Mouse (Mus musculus): ENCODE data around the gene A030005K14Rik.

A030005K14Rik gene

GRCm38 (mm10) chr1:83059278-83059677 is at the start of gene A030005K14Rik:
TSS of gene A030005K14Rik (minus strand) at chr1:83059378.
- no peak for DNase-seq (ENCODE audit: low read depth)

GRCm38 (mm10) chr1:83107410-83107978 is 48.3 kb upstream of the A030005K14Rik start:
- DNase-seq (ENCODE audit: low read depth), result no peak

GRCm38 (mm10) chr1:83105464-83105863 is 46.3 kb upstream of the A030005K14Rik start:
- no peak for DNase-seq (ENCODE audit: low read depth)

- DNase-seq (ENCODE audit: low read depth), result no peak
Measured at GRCm38 (mm10) chr1:83101891-83102290, 42.7 kb upstream of the A030005K14Rik start.

GRCm38 (mm10) chr1:83099580-83100137 is 40.5 kb upstream of the A030005K14Rik start:
- no peak for DNase-seq (ENCODE audit: low read depth)

GRCm38 (mm10) chr1:83099160-83099559 is 40.0 kb upstream of the A030005K14Rik start:
- no peak for DNase-seq (ENCODE audit: low read depth)

GRCm38 (mm10) chr1:83096935-83097334 is 37.8 kb upstream of the A030005K14Rik start:
- DNase-seq (ENCODE audit: low read depth), result no peak

GRCm38 (mm10) chr1:83091268-83091667 is 32.1 kb upstream of the A030005K14Rik start:
- peak; percentile 9 for DNase-seq (ENCODE audit: low read depth)

GRCm38 (mm10) chr1:83084790-83085189 is 25.6 kb upstream of the A030005K14Rik start:
- no peak for DNase-seq (ENCODE audit: low read depth)

GRCm38 (mm10) chr1:83077016-83077415 is 17.8 kb upstream of the A030005K14Rik start:
- DNase-seq (ENCODE audit: low read depth), result no peak

GRCm38 (mm10) chr1:83076190-83076917 is 17.2 kb upstream of the A030005K14Rik start:
- peak; percentile 78 for DNase-seq (ENCODE audit: low read depth)

GRCm38 (mm10) chr1:83075526-83076189 is 16.5 kb upstream of the A030005K14Rik start:
- no peak for DNase-seq (ENCODE audit: low read depth)

- DNase-seq (ENCODE audit: low read depth), result no peak
Measured at GRCm38 (mm10) chr1:83067205-83067604, 8.0 kb upstream of the A030005K14Rik start.

GRCm38 (mm10) chr1:83066577-83066976 is 7.4 kb upstream of the A030005K14Rik start:
- DNase-seq (ENCODE audit: low read depth), result no peak

GRCm38 (mm10) chr1:83064851-83065250 is 5.7 kb upstream of the A030005K14Rik start:
- DNase-seq (ENCODE audit: low read depth), result peak; percentile 77

GRCm38 (mm10) chr1:83060643-83061042 is 1.5 kb upstream of the A030005K14Rik start, which contains the start of gene Krtap28-13:
TSS of gene Krtap28-13 (plus strand) at chr1:83060930.
- peak; percentile 3 for DNase-seq (ENCODE audit: low read depth)

- no peak for DNase-seq (ENCODE audit: low read depth)
Measured at GRCm38 (mm10) chr1:83058481-83058880, 697 bp downstream of the A030005K14Rik start.

- no peak for DNase-seq (ENCODE audit: low read depth)
Measured at GRCm38 (mm10) chr1:83044882-83045427, 14.2 kb downstream of the A030005K14Rik start, which contains the start of gene Gm47969. TSS of gene Gm47969 (plus strand) at chr1:83044932.

GRCm38 (mm10) chr1:83042380-83042779 is 16.8 kb downstream of the A030005K14Rik start, which contains the start of gene Krtap28-10:
TSS of gene Krtap28-10 (minus strand) at chr1:83042480.
- DNase-seq (ENCODE audit: low read depth), result no peak

- no peak for DNase-seq (ENCODE audit: low read depth)
Measured at GRCm38 (mm10) chr1:83039080-83039479, 20.1 kb downstream of the A030005K14Rik start.

- DNase-seq (ENCODE audit: low read depth), result no peak
Measured at GRCm38 (mm10) chr1:83038109-83038672, 21.0 kb downstream of the A030005K14Rik start, which contains the start of gene Slc19a3. TSS of gene Slc19a3 (minus strand) at chr1:83038448.

All from NIH3T3 (cell line).